Mouse (Mus musculus): ENCODE results near the gene Mef2c. TPM values are rescaled to one million over a fixed set of nuclear protein-coding genes. Genes with fewer than 3 reads are reported as not detected.

The Mef2c gene
- polyA plus RNA-seq, 1 experiment: 4.8 TPM

- WGBS: 71% methylated on average over 8 of the region's 8 CpGs
- no peak for DNase-seq (ENCODE audit: low read depth, low spot score)
Observed at GRCm38 (mm10) chr13:83566834-83567534, 63.1 kb downstream of the Mef2c start.

- DNase-seq (ENCODE audit: low read depth, low spot score): no peak
- 80% methylated on average over 3 of the region's 3 CpGs for WGBS
Observed at GRCm38 (mm10) chr13:83567681-83568080, 63.8 kb downstream of the Mef2c start.

- 71% methylated on average over 11 of the region's 11 CpGs for WGBS
- no peak for DNase-seq (ENCODE audit: low read depth, low spot score)
Observed at GRCm38 (mm10) chr13:83568759-83569256, 65.0 kb downstream of the Mef2c start.

- DNase-seq (ENCODE audit: low read depth, low spot score): no peak
- WGBS: 45% methylated on average over 7 of the region's 7 CpGs
Observed at GRCm38 (mm10) chr13:83571973-83572447, 68.2 kb downstream of the Mef2c start.

GRCm38 (mm10) chr13:83572469-83572868 is 68.6 kb downstream of the Mef2c start:
- 53% methylated on average over 5 of the region's 5 CpGs for WGBS
- DNase-seq (ENCODE audit: low read depth, low spot score): no peak

GRCm38 (mm10) chr13:83573327-83573726 is 69.5 kb downstream of the Mef2c start:
- 76% methylated on average over 4 of the region's 4 CpGs for WGBS
- DNase-seq (ENCODE audit: low read depth, low spot score): no peak

- 51% methylated on average over 8 of the region's 8 CpGs for WGBS
- DNase-seq (ENCODE audit: low read depth, low spot score): no peak
Observed at GRCm38 (mm10) chr13:83573855-83574583, 70.2 kb downstream of the Mef2c start.

GRCm38 (mm10) chr13:83574866-83575265 is 71.0 kb downstream of the Mef2c start:
- 62% methylated on average over 8 of the region's 8 CpGs for WGBS
- no peak for DNase-seq (ENCODE audit: low read depth, low spot score)

- WGBS: 90% methylated on average over 3 of the region's 3 CpGs
- DNase-seq (ENCODE audit: low read depth, low spot score): no peak
Observed at GRCm38 (mm10) chr13:83579410-83579809, 75.6 kb downstream of the Mef2c start.

GRCm38 (mm10) chr13:83580856-83581255 is 77.0 kb downstream of the Mef2c start:
- WGBS: 83% methylated on average over 5 of the region's 5 CpGs
- DNase-seq (ENCODE audit: low read depth, low spot score): no peak

GRCm38 (mm10) chr13:83582564-83582963 is 78.7 kb downstream of the Mef2c start:
- no peak for DNase-seq (ENCODE audit: low read depth, low spot score)
- 81% methylated on average over 1 of the region's 1 CpGs for WGBS

- no peak for DNase-seq (ENCODE audit: low read depth, low spot score)
- 95% methylated on average over 4 of the region's 4 CpGs for WGBS
Observed at GRCm38 (mm10) chr13:83583881-83584280, 80.0 kb downstream of the Mef2c start.

- 68% methylated on average over 5 of the region's 5 CpGs for WGBS
- no peak for DNase-seq (ENCODE audit: low read depth, low spot score)
Observed at GRCm38 (mm10) chr13:83585359-83585758, 81.5 kb downstream of the Mef2c start.

- DNase-seq (ENCODE audit: low read depth, low spot score): no peak
- 33% methylated on average over 2 of the region's 2 CpGs for WGBS
Observed at GRCm38 (mm10) chr13:83588186-83588585, 84.4 kb downstream of the Mef2c start.

- WGBS: 94% methylated on average over 5 of the region's 5 CpGs
- DNase-seq (ENCODE audit: low read depth, low spot score): no peak
Observed at GRCm38 (mm10) chr13:83590886-83591285, 87.1 kb downstream of the Mef2c start.

- DNase-seq (ENCODE audit: low read depth, low spot score): no peak
- WGBS: 78% methylated on average over 1 of the region's 1 CpGs
Observed at GRCm38 (mm10) chr13:83595429-83595828, 91.6 kb downstream of the Mef2c start.

- no peak for DNase-seq (ENCODE audit: low read depth, low spot score)
- WGBS: 75% methylated on average over 6 of the region's 6 CpGs
Observed at GRCm38 (mm10) chr13:83596989-83597738, 93.3 kb downstream of the Mef2c start.

GRCm38 (mm10) chr13:83597739-83598210 is 93.9 kb downstream of the Mef2c start:
- WGBS: 92% methylated on average over 3 of the region's 3 CpGs
- no peak for DNase-seq (ENCODE audit: low read depth, low spot score)

GRCm38 (mm10) chr13:83600301-83600700 is 96.5 kb downstream of the Mef2c start:
- DNase-seq (ENCODE audit: low read depth, low spot score): no peak

- 81% methylated on average over 4 of the region's 4 CpGs for WGBS
- no peak for DNase-seq (ENCODE audit: low read depth, low spot score)
Observed at GRCm38 (mm10) chr13:83601741-83602140, 97.9 kb downstream of the Mef2c start.
